Mouse (Mus musculus) layer of hippocampus, postnatal 36 days (tissue): ENCODE data around the gene Vti1a. TPM values are rescaled to one million over a fixed set of nuclear protein-coding genes. Genes with fewer than 3 reads are reported as not detected.
A peak's percentile ranks its signal among the peaks of the same experiment; 100 is the strongest.

Experiments
- DNase-seq, 2 experiments: peaks; one replicate each; pipeline ENCODE4 v3.0.0; 2022
- total RNA-seq, 2 experiments: library from RNA; stranded (reverse); gene quantifications; 2 replicates each; pipeline ENCODE4 v1.2.3; 2021

The Vti1a gene
- 10 to 100 TPM; 60.1 to 61.2 TPM for total RNA-seq

DNA sequence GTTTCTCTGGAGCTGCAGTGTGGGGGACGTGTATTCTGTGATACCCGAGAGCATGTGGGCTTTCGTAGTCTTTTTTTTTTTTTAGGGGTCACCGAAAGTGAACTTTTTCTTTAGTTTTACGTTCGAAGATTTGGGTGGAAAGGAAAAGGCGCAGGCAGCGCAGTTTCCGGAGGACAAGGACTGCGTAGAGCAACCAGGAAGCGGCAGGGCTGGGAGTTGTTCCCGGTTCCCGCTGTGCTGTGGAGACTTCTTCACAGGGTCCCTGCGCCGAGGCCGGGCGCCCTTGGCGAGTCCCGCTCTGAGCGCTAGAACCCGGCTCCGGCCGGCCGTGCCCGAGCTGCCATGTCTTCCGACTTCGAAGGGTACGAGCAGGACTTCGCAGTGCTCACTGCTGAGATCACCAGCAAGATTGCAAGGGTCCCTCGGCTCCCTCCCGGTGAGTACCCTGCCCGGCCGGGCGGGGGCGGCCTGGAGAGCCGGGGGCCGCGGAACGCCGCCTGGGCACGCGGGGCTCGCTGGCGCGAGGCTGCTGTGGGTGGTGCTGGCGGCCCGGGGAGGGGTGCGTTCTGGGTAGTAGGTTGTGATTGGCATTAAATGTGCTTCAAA, at the start of gene Vti1a:
Gene Vti1a (plus strand): TSS at position 187 of the 606 bp plus-strand sequence.
- DNase-seq: peak; percentile 88 to 89

DNA sequence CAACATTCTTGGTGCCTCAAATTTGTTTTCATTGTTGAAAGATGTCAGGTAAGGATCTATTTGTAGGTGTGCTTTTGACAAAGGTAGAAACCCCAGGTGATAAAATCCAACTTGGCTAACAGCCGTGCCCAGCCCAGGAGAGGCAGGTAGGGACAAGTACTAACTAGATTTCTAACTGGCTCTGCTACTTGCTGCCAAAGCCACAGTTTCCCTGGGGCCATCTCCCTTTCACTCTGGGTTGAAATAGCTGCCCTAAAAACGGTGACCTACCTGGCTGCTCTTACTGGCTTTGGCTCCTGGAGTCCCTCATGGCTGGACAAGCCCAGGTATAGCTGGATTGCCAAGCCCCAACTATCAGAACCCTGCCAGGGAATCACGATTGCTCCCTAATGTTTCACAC, 49.3 kb upstream of the Vti1a start:
- no peak for DNase-seq

DNA sequence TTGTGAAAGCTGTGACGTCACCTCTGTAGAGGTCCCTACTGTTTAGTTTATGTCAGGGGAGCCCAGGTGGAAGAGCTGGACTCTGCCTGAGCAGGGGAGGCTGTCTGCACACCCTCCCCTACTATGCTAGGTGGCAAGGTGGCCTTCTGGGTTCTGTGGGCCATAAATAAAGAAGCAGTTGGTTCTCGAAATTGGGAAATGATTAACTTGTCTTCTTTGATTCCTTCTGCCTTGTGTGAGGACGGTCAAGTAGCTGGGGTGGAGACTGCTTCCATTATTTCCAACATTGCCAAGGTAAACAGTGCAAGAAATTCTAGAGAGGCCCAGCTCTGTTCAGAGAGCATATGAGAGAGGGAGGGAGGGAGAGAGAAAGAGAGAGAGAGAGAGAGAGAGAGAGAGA, 47.9 kb upstream of the Vti1a start:
- DNase-seq: no peak

DNA sequence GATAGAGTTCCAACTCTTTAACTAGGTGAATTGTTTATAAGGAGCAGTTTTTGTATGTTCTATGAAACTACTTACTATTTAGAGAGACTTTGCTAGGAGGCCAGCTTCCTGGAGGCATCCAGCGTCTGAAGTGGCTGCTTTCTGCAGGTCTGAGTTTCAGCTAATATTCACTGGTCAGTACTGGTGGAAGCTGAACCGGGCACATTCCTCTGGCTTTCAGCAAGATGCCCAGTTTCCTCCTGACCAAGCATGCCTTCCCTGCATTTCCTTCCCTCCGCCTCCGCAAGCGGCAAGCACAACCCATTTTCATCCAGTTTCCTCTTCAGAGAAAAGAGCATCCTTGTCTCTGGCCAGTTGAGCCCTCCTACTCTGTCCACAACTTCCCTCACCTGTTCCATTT, 47.0 kb upstream of the Vti1a start:
- no peak for DNase-seq

DNA sequence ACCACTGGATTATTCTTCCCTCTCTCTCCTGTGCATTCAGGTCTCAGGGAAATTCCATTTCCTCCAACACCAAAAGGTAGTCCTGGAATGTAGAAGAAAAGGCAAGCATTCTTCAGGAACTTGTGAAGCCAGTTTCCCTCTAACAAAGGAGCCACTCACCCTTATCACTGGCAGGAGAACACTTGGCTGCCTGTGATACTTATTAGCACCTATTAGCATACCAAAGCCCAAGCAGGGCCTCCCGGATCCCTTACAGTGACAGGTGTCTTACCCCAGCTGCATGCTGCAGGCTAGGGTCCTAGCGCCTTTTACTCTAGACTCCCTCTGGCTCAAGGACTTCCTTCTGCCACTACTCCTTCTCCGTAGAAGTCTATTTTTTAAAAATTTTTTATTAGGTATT, 44.6 kb upstream of the Vti1a start:
- no peak for DNase-seq

DNA sequence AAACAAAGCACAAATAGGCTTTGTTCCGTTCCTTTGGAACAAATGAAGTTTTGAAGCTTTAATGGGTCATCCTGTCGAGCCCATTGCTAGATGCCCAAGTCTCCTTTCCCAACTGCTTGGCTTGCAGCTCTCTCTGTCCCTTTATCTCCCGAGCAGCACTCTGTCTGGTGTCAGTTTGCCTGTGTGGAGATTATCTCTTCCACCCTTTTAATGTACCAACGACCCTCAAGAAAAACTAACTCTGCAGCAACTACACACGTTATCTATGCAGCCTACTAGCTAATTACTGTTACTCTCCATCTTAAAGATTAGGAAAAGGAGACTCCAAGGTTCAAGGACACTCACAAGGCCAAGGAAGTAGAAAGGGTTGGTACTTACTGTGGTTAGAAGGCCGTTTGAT, 42.8 kb upstream of the Vti1a start:
- DNase-seq: no peak

DNA sequence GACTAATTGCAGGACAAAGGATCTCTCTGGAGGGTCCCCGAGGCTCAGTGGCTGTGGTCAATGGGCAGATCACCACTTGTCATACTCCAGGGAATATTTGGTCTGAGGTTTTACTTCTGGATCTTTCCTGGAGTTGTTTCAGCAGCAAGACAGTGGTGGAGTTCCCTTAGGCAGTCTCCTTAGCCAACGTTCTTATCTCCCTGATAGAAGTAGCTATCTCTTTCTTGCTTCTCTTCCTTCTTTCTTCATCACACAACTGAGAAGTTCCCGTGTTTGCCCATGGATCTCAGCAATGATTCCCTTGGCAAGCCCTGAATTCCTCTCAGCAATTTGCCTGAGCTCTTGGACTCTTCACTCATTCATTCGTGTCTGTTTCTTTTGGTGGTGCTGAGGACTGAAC, 40.0 kb upstream of the Vti1a start:
- no peak for DNase-seq

DNA sequence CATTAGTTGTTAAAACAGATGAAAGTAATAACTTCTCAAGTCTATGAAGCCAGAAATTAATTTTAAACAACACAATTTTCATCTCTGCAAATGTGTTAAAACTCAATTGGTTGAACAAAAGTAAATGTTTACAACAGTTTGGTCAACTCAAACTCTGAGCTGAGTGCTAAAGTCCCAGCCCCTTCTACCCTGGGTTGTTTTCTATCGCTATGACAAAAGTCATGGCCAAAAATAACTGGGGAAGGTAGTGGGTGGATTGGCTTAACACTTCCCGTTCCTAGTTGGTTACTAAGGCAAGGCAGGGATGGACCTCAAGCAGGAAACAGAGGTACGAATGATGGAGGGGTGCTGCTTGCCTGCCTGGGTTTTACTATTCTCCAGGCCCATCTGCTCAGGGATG, 39.3 kb upstream of the Vti1a start:
- DNase-seq: no peak

DNA sequence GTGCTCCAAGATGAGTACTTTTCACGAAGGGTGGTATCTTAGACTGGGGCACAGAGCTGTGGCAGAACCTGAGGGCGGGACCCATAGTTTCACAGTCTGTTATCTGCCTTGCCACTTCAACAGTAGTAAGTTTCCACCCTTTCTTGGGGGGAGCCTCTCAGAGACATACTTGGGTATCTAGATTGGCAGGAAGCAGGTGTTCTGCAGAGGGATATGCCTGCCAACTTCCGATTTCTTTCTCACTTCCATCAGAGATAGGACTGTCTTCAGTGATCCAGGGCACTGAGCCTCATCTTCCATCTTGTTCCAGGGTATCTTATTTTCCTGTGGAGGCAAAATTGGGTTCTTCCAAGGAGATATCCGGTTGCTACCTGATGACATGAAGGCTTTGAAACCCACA, 32.0 kb upstream of the Vti1a start:
- DNase-seq: no peak

DNA sequence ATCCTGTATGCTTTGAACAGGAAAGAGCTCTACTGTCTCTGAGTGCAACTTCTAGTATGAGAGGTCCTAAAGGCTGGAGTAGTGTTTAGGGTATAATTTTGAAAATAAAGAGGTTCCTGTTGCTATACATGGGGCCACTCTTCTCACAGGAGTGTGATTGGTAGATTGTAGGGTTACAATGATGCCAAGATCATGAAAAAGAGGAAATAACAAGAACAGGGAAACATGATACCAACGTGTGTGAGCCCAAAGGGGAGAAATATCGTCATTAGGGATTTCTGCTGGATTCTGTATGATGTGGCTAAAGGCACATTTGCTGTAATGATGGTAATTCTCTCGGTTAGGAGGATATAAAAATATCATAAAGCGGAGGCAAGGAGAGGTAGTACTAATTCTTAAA, 30.1 kb upstream of the Vti1a start:
- DNase-seq: no peak

DNA sequence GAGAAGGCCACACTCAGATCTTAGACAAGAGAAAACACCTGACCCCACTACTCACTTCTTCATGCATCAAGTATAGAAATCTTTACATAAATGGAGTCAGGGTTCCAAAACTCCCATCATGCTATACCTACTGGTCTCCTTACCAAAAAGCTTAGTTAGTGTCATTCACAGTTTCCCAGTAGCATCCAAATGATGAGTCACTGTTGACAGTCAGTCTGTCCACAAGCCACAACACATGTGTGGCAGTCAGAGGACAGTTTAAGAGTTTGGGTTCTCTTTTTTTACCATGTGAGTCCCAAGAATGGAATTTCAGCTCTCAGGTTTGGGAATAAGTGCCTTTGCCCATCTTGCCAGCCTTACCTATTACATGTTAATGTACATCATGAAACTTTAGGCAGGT, 27.1 kb upstream of the Vti1a start:
- no peak for DNase-seq

DNA sequence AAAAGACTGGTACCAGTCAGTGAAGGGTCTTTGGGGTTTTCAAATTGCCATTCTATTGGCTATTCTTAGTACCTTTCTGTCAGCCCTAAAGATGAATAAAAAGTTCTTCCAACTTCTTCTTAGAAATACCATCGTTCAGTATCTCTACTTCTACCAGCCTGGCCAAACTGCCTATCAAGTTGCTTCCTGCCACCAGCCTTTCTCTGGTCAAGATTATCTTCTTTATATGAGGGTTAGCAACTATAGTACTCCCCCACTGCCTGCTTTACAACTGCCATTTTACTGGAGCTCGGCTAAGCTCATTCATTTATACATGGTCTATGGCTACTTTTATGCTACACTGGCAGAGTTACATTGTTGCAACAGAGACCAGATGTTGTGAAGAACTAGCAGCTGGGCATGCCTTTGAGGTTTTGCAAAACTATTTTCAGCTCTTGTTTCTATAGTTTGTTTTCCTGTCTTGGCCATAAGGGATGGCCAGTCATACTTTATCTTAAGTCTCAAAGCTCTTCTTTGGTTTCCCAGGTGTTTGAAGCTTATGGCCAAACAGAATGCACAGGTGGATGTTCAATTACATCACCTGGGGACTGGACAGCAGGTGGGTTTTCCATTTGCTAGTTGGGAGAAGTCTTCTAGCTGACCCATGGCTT, 25.3 kb upstream of the Vti1a start:
- DNase-seq: no peak

DNA sequence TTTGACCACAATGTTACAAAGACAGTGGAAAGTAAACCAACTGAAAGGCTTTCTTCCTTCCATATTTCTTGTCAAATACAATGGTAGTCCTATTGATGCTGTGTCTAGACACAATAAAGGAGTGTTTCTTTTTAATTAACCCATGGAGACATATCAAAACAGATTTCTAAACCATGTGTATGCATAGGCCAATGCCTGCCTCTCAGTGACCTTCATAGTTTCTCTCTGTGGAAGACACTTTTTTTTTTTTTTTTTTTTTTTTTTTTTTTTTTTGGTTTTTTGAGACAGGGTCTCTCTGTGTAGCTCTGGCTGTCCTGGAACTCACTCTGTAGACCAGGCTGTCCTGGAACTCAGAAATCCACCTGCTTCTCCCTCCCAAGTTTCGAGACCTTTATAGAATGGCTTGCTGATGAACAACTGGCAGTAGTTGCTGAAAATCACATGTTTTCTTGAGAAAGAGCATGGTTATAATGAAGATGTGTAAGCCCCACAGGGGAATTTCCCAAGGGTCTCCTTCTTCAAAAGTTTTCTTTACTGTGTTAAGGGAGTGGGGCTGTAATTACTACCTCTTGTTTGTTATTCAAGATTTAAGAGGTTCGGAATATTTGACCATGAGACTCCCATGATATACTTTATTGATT, 23.8 kb upstream of the Vti1a start:
- no peak for DNase-seq

DNA sequence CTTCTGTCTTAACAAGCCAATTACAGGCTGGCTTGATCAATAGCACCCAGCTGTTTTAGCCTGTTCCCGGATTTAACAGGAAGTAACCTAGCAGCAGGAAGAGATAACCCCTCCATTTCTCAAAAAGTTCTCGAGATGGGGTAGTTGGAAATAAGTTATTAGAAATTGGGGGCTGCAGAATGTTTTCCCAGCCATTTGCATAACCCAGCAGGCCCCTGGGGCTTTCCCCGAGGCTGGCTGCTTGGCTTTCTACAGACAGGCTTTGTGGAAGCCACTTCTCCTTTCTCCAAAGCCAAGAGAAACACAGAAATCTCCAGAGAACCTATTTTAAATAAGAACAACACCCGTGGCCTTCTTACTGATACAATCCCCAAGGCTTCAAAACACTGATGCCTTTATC, 22.9 kb upstream of the Vti1a start:
- DNase-seq: no peak

DNA sequence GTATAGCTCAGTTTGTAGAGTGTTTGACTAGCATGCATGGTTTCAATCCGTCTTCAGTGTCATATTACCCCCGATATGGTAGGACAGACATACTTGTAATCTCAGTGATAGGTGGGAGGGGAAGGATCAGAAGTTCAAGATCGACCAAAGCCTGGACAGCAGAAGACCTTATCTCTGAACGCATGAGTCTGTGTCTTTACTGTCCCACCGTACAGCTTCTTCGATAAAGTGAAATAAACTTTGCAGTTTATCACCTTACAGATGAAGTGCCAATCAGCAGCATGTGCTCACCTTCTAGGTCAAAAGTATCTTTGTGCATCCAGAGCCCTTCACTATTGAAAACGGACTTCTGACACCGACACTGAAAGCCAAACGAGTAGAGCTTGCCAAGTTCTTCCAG, 21.0 kb upstream of the Vti1a start:
- DNase-seq: no peak

DNA sequence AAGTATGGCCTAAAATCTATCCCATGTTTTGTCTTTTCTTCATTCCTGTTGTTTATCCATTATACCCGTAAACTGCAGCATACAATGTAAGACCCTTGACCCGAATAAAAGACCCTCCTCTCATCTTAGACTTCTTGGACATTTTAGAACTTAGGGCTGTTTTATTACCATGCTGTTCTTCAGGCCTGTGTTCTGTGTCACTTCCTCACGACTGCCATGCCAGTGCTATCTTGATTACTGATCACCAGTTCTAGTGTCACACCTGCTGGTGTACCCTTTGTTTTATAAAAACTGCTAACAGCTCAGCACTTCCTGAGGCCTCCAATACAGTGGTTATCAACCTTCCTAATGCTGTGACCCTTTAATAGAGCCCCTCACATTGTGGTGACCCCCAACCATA, 20.5 kb upstream of the Vti1a start:
- DNase-seq: no peak

DNA sequence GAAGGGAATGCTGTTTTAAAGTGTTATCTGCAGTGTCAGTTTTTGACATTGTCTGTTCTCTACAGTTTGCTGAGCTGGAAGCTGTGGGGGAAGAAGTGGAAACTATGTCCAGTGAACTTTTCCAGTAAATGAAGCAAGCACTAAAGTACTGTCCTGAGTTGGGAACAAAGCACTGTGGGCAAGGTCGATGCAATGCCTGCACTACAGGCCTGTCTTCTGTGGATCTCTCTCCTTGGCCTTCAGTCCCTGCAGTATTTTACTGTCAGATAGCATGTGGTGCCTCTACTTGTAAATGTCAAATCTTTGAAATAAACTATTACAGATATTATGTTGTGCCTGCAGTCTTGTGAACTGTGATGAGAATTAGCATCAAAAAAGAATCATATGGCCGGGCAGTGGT, 19.8 kb upstream of the Vti1a start:
- no peak for DNase-seq

DNA sequence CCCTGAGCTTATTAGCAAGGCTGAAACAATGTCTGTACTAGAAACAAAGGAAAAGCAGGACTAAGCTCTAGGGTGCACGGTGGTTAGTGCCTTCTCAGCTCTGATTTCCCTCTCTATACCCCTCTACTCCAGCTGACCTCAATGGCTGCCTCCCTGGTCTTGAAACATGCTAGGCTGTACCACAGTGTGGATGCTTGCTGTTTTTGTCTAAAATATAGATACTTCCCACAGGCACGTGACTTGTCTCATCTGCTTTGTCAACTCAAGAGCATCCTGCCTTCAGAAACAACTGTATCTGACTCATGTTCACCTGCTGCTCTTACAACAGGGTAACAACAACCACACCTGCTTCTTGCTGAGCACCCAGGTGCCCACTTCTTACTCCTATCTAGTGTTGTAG, 18.6 kb upstream of the Vti1a start:
- DNase-seq: no peak

DNA sequence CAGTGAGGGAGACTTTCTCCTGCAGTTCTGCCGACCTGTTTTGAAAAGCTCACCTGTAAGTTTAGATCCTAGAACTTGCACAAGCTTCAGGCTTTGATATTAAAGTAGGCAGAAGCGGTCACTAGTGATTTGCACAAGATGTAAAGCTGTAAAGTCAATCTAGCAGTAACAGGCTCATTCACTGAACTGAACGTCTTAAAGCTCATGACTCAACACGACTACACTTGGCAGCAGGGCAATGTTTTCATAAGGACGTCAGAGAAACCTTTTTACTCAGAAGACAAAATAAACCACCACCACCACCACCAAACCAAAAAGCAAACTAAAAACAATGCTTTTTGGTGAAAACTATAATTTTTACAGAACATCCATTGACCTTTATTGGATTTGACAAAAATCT, 18.1 kb upstream of the Vti1a start:
- no peak for DNase-seq

DNA sequence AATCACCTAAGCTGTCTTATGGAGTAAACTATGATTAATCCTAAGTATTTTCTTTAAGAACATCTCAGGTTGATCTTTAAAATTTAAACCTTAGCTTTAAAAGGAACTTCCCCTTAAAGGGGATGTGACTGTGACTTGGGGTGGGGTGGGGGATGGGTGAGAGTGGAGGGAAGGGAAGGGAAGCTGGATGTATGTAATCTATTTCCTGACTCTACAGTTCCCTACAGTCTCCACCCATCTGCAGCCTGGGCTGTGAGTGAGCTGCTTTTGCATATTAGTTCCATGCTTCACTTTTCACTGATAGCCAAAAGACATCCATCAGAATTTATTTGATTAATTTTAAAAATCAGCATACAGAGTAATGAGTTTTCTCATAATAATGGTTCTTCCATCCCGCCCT, 16.7 kb upstream of the Vti1a start:
- no peak for DNase-seq

DNA sequence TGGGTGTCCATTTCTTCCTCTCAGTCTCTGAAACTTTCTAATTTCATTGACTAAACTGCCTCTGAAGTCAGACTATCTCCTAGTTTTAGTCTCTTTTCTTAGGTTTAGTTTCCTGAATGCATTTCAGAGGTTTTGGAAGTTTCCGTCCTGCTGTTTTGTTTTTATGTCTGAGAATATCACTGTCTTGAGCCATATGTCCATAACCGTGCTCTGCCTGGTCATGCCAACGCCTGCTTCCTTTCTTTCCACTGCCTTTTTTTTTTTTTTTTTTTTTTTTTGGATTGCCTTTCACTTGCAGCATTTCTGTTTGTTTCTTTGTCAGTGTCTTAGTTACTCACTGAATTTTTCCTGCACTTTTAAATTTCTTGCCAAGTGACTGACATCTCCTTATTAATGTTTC, 15.6 kb upstream of the Vti1a start:
- no peak for DNase-seq

DNA sequence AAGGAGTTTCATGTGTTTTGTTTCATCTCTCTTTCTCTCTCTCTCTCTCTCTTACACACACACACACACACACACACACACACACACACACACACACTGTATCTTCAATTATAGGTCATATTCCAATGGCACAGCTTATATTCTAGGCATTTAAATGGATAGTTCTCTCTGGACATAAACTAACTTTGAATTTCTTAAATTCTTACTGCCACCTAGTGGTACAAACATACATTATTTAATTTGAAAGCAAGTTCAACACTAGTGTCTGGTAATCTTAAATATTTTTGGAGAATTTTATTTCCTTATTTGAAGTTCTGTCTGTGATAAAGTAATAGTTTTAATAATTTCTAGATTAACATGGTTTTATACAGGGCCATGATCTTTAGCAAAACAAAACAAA, 11.1 kb upstream of the Vti1a start:
- DNase-seq: no peak

DNA sequence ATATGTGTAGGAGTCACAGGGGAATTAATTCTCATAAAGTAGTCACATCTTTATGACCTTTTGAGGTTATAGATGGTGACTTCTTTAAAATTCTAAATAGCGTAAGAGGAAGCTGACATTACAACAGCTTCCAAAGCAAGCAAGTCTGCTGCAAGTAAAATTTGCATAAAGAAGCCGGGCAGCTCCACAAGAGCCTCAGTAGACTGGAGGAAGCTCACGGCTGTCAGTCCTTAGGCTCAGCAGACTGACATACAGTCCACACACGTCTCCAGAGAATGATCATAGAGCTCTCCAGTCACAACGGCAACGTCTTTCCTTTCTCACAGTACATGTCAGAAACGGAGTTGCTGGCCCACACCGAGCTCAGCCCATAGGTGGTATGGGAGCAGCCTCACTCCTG, 4.2 kb upstream of the Vti1a start:
- no peak for DNase-seq

DNA sequence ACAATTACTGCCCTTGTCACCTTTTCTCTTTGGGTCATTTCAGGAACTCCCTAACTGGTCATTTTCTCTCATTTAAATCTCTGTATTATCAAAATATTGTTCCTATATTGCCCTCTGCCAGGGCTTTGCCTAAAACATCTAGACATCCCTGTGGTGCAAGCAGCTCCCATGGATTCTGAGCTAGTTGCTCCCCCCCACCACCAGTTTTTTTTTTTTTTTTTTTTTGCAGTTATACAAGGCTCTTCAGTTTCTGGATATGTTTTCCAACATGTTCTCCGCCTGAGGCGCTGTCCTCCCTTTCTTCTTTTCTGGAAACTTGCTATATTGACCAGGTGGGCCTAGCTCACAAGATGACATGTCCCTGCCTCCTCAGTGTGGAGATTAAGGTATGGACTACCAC, 2.4 kb upstream of the Vti1a start:
- DNase-seq: no peak
